Mouse (Mus musculus): ENCODE data around the gene Zfp229.
"Not testable (repeated sequence)": the region's sequence is repeated elsewhere in the genome, so short reads cannot be mapped to it uniquely, and the experiment has no call there.

The Zfp229 gene

GRCm38 (mm10) chr17:21730495-21730894 lies at the start of gene Zfp229:
TSS of gene Zfp229 (plus strand) at chr17:21730795.
- not testable (repeated sequence) for DNase-seq (ENCODE audit: low spot score in 2 of 2)

GRCm38 (mm10) chr17:21691560-21691959 lies 39.0 kb upstream of the Zfp229 start, which contains the start of gene Gm10226:
TSS of gene Gm10226 (plus strand) at chr17:21691860.
- no peak for DNase-seq (ENCODE audit: low spot score in 2 of 2)

- no peak for DNase-seq (ENCODE audit: low spot score in 2 of 2)
Observed at GRCm38 (mm10) chr17:21693342-21693741, 37.3 kb upstream of the Zfp229 start.

- DNase-seq (ENCODE audit: low spot score in 2 of 2), result no peak
Observed at GRCm38 (mm10) chr17:21696073-21696472, 34.5 kb upstream of the Zfp229 start.

GRCm38 (mm10) chr17:21702281-21703240 lies 28.0 kb upstream of the Zfp229 start:
- DNase-seq (ENCODE audit: low spot score in 2 of 2), result no peak

- DNase-seq (ENCODE audit: low spot score in 2 of 2), result no peak
Observed at GRCm38 (mm10) chr17:21703414-21703813, 27.2 kb upstream of the Zfp229 start.

- peak; percentile 76 to 86 for DNase-seq (ENCODE audit: low spot score in 2 of 2)
Observed at GRCm38 (mm10) chr17:21707343-21707996, 23.1 kb upstream of the Zfp229 start, which contains the start of gene Zfp760. TSS of gene Zfp760 (plus strand) at chr17:21707741.

GRCm38 (mm10) chr17:21708401-21708800 lies 22.2 kb upstream of the Zfp229 start:
- DNase-seq (ENCODE audit: low spot score in 2 of 2), result no peak

- no peak for DNase-seq (ENCODE audit: low spot score in 2 of 2)
Observed at GRCm38 (mm10) chr17:21733049-21733448, 2.5 kb downstream of the Zfp229 start.

GRCm38 (mm10) chr17:21733529-21734031 lies 3.0 kb downstream of the Zfp229 start:
- peak; percentile 51 to 71 for DNase-seq (ENCODE audit: low spot score in 2 of 2)

GRCm38 (mm10) chr17:21752791-21753190 lies 22.2 kb downstream of the Zfp229 start:
- DNase-seq (ENCODE audit: low spot score in 2 of 2), result no peak

GRCm38 (mm10) chr17:21753342-21754208 lies 23.0 kb downstream of the Zfp229 start:
- no peak for DNase-seq (ENCODE audit: low spot score in 2 of 2)

- DNase-seq (ENCODE audit: low spot score in 2 of 2), result no peak
Observed at GRCm38 (mm10) chr17:21770336-21770735, 39.7 kb downstream of the Zfp229 start.

- no peak for DNase-seq (ENCODE audit: low spot score in 2 of 2)
Observed at GRCm38 (mm10) chr17:21792256-21792655, 61.7 kb downstream of the Zfp229 start.

GRCm38 (mm10) chr17:21801373-21801772 lies 70.8 kb downstream of the Zfp229 start:
- DNase-seq (ENCODE audit: low spot score in 2 of 2), result not testable (repeated sequence)
